Mouse (Mus musculus): Measurements from ENCODE around the gene Nrcam.
"Not testable (repeated sequence)": the region's sequence is repeated elsewhere in the genome, so short reads cannot be mapped to it uniquely, and the experiment has no call there.

The Nrcam gene

DNA sequence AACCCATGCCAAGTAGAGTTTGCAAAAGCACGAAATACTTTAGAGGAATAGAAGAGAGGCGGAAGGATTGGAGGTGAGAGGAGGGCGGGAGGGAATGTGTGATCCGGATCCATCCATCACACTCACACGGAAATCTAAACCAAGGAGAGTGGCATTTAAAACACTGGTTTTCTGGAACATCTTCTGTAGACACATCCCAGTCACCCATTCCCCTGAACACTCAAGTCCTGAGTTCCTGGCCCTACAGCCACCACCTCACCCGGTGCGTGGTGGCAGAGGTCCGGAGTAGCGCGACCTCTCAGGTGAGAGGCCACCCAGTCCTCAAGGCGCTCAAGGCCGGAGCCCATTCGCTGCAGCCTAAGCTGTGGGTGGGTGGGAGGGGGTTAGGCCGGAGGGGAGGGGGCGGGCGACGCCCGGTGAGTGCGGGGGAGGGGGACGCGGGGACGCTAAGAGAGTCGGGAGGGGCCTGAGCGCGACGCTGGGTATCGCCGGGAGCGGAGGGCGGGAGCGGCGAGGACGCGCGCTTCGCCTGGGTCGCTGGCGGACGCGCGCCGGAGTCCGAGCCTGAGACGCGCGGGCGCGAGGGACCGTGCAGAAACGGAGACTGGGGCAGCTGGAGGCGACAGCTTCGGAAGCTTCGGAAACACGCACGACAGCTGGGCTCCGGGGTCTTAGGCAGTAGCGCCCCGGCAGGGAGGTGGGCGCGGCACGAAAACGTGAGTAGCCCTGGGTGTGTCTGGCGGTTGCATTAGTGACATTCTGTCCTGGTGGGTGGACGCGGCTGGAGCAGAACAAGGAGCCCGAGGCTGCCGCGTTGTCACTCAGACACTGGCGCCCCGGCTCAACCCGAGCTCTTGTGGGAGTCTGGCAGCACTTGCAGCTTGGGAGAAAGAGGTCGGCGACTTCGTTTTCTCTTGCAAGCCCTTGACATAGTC, at the start of gene Nrcam:
Gene Nrcam (plus strand): TSS at position 505 of the 935 bp plus-strand sequence.
- DNase-seq = peak; percentile 13

DNA sequence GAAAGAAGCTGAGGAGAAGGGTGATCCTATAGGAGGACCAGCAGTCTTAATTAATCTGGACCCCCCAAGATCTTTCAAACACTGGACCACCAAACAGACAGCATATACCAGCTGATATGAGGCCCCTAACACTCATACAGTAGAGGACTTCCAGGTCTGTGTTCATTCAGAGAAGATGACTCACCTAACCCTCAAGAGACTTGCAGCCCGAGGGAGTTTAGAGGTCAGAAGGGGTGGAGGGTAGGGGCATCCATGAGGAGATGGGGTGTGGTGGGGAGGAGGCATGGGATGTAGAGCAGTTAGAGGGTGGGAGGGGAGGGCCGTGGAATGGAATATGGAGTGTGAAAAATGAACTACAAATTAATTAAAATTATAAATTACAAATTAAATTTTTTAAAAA, 48.5 kb upstream of the Nrcam start:
- not testable (repeated sequence) for DNase-seq

DNA sequence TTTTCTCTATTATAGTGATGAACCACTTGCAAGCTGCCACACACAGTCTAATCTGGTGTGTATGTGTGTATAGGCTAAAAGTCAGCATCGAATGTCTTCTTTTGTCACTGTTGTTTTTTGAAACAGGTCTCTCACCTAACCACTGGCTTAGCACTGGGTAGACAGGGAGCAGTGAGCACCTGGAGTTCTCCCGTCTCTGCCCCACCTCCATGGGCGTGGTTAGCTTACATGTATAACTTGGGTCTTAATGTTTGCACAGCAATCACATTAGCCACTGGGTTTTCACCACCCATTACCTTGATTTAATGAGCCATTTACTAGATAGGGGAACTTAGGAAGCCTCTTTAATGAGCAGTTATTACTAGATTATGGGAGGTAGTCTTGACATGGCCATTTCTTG, 47.2 kb upstream of the Nrcam start:
- DNase-seq = no peak

DNA sequence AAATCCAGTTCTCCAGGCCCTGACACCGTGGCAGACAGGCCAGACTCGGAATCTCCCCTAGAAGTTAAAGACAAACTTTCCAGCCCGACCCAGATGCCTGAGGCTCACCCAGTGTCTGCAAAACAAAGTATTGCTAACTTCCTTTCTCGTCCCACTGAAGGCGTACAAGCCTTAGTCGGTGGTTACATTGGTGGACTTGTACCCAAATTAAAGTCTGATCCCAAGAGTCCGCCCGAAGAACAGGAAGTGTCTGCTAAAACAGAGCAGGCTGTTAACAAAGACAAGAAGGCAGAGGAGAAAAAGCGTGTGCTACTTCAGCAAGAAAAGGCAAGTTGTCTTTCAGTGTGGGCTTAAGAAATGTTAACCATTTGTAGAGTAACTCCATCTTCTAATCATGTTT, 45.3 kb upstream of the Nrcam start:
- no peak for DNase-seq

DNA sequence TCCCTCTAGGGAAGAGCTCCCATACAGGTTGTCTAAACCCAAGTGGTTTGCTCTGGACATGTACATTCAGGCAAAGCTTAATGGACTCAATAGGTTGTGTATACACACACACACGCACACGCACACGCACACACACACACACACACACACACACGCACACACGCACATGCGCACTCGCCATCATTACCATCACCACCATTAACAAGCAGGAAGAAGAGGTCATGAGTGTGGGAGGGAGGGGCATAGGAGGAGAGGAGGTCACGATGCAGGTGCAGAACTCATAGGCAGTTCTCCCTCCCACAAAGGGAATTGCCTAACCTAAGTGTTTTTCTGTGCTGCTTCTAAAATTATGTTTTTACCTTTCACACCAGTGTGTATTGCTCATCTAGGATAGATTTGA, 41.7 kb upstream of the Nrcam start:
- no peak for DNase-seq

DNA sequence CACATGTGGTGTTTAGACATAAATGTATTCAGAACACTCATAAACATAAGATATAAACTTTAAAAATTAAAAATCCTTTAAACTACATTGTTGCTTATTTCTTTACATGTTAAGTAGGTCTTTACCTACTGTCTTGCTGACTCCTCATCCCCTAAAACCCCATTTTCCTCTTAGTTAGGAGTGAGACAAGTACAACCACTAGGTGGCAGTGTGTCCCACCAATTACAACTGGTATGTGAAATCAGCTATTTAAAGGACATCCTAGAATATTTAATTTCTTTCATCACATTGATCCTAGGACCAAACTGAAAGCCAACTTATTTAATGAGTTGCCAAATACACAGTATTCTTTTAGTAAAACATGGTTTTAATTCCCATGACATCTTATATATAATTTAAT, 36.4 kb upstream of the Nrcam start:
- DNase-seq = peak; percentile 17

DNA sequence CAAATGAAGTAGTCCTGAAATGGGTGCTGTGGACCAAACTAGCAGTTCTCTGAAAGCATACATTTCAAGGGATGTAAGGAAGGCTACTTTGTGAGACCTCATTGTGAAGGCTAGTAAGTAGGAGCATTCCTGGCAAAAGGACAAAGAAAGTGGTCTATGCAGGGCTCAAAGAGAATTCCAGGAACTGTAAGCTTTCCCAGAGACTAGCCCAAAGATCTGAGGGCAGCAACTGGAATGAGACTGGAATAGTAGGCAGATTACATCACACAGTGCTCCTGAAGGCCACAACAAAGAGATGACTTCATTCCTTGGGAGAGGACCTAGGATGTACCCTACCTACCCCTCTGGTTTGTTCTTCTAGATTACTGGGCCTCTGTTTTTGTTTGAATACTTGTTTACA, 27.9 kb upstream of the Nrcam start:
- DNase-seq = no peak

DNA sequence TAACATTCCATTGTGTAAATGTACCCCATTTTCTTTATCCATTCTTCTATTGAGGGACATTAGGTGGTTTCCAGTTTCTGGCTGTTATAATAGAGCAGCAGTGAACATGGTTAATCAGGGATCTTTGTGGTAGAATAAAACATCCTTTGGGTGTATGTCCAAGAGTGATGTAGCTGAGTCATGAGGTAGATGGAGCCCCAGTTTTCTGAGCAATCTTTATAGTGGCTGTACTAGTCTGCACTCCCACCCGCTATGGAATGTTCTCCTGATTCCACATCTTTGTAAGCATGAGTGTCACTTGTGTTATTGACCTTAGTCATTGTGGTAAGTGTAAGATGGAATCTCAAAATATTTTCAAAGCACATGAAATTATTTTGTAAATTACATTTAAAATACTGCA, 24.7 kb upstream of the Nrcam start:
- DNase-seq = no peak

DNA sequence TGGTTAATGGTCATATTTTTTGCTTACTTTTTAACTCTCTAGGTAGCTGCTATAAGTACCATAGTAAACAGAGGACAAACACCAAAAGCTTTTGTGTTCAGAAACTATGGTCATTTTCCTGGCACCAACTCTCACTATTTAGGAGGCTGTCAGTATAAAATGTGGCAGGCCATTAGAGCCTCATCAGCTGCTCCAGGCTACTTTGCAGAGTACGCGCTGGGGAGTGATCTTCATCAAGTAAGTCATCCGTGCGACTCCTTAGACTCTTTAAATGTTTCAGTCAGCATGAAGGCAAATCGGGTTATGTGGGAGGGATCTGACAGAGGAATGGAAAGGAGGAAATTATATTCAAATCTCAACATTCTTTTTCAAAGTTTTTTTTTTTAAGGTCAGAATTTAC, 23.8 kb upstream of the Nrcam start:
- DNase-seq = no peak

DNA sequence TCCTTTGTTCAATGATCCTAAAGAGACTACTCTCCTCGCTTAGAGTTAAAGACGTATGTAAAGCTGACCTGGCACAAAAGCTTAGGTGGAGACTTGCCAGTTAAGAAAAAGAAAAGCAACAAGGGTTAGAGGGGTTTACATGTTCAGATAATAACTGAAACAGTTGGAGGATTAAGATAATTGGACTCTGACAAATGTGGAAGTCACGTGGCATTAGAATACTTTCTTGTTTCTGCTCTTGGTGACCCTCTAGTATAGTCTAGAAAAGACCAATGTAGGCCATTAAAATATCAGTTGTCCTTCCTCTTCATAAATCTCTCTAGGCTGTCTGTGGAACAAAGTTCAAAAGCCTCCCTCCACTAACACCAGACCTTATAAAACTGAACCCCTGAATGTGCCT, 20.5 kb upstream of the Nrcam start:
- no peak for DNase-seq

DNA sequence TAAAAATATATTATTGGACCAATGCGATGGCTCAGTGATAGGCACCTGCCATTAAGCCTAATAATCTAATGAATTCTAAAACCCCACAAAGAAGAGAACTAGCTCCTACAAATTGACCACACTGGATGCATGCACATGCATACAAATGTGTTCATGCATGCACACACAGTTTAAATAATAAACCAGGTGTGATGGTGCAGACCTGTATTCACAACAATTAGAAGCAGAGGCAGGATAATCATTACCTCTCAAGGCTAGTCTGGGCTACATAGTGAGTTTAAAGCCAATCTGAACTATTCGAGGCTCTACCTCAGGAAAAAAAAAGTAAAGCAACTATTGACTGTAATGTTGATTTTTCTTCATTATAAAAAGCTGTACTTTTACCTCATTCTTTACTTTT, 13.5 kb upstream of the Nrcam start:
- no peak for DNase-seq

DNA sequence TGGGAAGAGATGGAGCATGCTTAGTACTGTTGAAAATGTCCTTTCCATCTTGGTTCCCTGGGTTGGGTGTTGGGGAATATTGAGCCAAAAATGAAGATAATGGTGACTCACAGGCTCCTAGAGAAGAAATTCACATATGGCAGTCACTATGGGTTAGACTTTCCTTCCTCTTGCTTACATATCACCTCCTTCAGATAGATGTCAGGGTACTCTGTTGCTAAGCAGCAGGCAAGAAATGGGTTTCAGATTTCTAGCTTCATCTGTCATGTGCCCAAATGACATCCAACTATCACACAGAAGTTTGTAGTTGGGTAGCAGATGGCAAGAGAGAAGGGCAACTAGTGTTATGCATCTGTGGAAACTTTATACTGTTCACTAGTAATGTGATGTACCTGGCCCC, 3.6 kb upstream of the Nrcam start:
- DNase-seq = no peak

DNA sequence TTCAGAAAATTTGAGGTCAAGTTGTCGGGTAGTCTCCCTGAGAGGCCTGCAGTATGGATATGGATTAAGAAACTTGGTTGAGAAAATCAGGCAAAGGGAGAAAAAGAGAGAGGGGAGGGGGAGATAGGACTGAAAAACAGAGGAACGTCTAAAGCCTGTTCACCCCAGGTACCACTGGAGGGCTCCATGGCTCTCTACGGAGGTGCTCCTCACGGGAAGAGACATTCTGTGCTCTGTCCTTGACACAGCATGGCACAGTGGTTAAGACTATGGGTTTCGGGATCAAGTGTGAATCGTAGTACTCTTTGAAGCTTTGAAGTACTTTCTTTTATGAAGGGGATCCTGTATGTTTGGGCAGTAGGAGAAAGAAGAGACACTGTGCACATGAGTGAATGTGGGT, 1.2 kb upstream of the Nrcam start:
- no peak for DNase-seq

DNA sequence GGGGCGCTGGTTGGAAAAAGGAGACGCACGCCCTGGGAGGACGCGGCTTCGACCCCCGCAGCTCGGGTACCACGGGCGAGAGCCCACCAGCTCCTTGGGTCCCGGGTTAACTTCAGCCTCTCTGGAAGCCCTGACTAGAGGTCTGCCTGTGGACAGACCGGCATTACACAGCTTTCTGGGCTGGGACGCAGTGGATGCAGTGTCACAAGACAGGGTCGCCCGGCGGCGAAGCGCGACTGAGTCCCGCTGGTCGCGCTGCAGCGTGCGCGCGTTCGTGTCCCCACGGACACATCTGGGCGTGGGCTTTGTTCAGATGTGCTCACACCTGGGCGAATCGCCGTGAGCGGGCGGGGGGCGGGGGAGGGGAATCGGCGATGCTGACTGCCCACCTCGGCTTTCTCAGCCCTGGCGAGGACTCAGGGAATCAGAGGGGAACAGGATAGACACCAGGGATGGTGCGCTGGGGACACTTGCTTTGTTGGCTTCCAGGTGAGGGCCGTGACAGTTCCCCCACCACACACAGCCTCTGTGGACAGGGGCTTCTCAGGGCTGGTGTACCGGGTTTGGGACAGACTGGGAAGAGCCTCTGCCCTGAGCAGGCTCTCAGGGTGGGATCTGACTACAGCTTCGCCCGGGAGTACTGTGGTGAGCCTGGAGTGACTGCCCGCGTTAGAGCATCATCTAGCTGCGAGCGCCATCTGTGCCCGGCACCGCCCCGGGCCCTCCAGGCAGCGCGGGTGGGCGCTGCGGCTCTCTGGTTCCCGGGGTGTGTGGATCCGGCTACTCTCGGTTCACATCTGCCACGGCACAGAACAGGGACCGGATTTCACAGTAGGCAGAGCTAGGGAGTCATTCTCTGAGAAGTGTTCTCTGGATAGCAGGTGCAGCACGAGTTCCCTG, 881 bp downstream of the Nrcam start:
- no peak for DNase-seq

DNA sequence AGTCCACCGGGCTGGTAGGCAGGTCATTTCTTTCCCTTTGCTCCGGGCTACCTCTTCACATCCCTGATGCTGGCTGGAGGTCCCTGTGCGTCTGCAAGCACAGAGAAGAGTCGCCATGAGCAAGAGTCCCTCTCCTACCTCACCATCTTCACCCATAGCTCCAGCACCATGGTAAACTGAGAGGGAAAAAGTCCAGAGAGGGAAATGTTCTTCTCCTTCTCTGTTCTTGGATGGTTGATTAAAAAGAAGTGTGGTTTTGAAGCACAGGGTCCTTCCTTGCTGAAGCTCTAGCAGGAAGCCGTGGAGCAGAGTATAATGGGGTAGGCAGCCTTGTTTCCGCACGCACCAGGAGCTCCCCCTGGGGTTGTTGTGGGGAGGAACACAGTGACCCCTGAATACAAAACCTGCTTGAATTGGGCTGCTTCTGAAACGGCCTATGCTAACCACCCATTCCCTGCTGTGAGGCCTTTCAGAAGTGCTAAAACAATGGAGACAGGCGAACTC, 1.6 kb downstream of the Nrcam start:
- DNase-seq = no peak

DNA sequence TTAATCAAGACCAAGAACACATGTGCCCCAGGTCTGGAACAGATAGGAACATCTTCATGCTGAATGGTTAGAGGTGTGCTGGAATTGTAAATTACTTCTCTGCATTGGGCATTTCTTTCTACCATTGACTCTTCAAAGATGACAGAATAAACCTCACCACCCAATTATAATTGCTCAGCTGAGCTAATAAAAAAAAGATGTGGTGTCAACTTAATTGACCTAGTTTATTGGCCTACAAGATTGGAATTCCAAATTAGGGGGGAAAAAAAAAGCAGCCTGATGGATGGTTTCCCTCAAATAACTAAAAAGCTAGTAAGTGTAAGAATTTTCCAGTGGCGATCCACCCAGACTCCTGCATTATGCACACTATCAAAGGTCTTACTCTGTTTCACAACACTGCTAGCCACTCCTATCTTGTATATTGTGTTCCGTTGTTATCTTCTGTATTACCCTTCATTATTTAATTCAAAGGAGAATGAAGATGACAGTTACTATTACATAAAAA, 8.5 kb downstream of the Nrcam start:
- no peak for DNase-seq

DNA sequence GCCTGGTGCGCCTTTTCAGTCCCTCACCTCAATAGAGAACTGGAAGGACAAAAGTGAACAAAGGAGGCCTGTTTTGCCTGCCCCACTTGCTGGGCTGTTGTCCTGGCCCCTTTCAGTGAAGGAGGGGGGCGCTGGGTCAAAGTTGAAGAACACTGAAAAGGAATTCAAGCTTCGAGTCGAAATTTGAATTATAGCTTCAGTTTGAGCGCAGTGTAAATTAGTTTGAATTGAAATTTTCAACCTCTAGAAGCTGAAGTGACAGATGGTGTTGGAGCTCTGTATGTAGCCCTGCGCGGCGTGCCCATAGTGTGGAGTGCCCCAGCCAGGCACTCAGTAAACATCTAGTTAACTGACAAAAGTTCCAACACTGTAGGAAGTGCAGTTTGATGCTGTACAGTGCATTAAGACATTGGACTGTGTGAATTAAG, 9.5 kb downstream of the Nrcam start:
- no peak for DNase-seq

DNA sequence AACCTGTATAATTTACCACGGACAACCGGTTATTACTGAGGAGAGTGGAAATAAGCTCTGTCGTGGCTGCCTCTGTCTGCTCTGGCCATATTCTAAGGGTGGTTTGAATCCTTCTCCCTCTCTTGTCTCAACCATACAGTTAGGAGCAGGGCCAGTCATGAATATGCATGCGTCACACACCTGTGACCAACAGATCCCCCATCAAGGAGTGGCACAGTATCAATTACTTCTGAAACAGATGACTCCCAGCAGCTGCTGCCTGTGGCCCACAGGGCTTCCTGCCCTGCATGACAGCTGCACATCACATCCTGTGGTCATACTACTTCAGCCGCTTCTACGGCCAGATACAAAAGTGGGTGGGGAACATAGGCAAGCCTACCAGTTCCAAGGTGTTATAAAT, 15.4 kb downstream of the Nrcam start:
- DNase-seq = no peak

DNA sequence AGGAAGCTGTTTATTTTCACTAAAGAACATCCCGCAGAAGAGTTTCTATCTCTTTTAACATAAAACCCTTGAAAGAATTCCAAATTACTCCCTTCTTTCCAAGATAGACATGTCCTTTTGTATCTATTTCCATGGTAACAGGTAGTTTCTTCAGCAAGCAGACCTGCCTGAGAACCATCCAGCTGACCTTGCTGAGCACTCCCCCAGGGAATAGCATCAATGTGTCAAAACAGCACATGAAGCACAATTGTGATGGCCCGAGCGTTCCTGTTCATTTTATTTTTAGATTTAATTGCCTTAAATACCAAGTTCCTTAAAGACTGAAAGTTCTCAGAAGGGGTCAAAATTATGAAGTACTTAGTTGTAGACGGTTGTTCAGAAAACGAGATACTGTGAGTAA, 16.6 kb downstream of the Nrcam start:
- no peak for DNase-seq

DNA sequence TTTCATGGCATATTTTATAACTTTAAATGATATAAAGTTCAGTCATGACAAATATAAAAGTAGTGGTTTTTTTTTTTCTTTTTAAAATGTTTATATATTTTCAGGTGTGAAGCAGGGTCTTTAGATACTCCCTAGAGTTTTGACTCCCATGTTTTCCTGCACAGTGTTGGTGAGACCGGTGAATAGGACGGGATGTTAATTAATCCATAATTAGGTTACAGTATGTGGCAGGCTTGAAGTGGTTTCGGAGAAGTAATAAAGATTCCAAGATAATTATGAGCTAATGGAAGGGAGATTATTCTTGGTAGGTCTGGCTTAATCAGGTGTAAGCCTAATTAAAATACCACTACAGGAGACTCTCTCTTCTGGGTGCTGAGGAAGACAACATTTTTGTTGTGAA, 17.5 kb downstream of the Nrcam start:
- no peak for DNase-seq

DNA sequence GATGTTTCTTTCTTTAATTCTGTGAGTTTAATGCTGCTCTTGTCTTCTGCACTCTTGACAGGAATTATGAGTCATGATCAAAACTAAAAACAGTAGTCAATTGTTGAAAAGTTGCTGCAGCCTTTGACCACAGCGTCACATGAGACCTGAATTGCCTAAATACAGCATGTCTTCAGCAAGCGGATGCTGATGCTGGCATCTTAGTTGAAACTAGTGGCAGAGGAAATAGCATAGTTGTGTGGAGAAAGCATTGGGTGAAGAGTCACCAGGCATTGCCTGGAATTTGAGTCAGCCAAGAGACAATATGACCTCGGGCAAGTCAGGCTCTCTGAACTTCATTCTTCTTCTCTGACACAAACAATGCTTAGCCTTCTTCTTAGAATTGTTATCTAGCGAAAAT, 26.4 kb downstream of the Nrcam start:
- no peak for DNase-seq

DNA sequence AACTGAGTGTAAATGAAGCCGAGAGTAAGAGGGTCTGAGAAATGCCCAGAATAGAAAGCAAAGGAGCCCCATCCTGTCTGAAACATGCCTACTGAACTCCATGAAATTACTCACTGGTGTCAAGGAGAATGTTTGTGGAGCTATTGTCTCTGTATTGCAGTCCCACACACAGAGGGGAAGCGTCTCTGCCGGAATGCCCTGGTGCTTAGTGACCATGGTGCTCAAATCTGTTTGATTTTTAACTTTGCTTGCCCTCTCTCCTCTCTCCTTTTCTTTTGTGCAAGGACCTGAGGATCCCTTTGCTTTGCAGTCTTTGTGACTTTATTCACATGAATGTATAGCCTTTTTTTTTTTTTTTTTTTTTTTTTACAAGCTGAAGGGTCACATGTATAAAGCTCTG, 28.8 kb downstream of the Nrcam start:
- DNase-seq = no peak

DNA sequence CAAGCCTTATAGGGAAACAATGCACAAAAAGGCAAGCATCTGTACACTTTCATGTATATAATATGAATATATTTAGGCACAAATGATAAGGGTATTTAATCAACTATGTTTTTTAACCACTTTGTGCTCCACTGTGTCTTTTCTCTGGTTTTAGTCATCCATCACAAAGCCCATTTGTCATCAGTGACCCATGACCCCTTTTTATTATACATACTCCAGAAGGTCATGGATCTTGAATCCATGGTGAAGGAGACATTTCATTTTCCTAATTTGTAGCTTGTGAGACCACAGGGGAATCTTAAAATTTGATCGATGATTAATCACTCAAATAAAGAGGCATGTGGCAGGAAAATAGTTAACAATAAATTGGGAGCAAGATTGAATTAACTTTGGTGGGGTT, 29.2 kb downstream of the Nrcam start:
- no peak for DNase-seq

All from kidney, adult 11 months (tissue).